Mouse (Mus musculus): ENCODE data around the gene Npas1. TPM values are rescaled to one million over a fixed set of nuclear protein-coding genes. Genes with fewer than 3 reads are reported as not detected.

Gene Npas1
- polyA plus RNA-seq, 1 experiment from 2014 or later: not detected

DNA sequence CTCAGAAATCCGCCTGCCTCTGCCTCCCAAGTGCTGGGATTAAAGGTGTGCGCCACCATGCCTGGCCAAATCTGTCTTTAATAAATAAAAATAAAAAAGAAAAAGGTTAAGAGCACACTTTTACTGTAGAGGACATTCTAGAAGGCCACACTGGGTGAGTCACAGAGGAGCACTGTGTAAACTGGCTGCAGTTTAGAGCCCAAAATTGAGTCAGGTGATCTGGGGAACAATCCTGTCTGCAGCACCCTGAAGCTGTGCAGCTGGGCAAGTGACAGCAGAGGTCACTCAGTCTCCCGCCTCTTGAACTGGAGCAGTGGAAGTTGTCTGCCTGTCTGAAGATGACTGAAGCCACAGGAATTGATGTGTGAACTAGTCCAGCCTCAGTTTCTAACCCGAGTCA lies 24.0 kb upstream of the Npas1 start:
- Histone ChIP-seq H3K27me3 (ENCODE audit: control insufficient read depth, insufficient read depth, low read length) (no peaks in the 10 kb centered on the region), H3K4me2 (replicated peaks; ENCODE audit: low read depth, low read length) (no peak overlapping the region), H3K9ac (replicated peaks; ENCODE audit: low read depth, low read length) (no peak overlapping the region), H3K36me3 (ENCODE audit: control insufficient read depth, insufficient read depth, low read length) (peaks cover 56% of the 10 kb centered on the region), H3K27ac (ENCODE audit: low read length) (no peak overlapping the region), H3K4me1 (ENCODE audit: control insufficient read depth, insufficient read depth, low read length) (no peaks in the 10 kb centered on the region), H3K4me3 (ENCODE audit: low read depth, low read length) (no peak overlapping the region), H3K9me3 (ENCODE audit: control insufficient read depth, low read depth, low read length) (no peaks in the 10 kb centered on the region)
- ATAC-seq (ENCODE audit: insufficient number of reproducible peaks, insufficient read depth, low FRiP score, low read depth): no peak
- 89% methylated on average over 4 of the region's 4 CpGs for WGBS

DNA sequence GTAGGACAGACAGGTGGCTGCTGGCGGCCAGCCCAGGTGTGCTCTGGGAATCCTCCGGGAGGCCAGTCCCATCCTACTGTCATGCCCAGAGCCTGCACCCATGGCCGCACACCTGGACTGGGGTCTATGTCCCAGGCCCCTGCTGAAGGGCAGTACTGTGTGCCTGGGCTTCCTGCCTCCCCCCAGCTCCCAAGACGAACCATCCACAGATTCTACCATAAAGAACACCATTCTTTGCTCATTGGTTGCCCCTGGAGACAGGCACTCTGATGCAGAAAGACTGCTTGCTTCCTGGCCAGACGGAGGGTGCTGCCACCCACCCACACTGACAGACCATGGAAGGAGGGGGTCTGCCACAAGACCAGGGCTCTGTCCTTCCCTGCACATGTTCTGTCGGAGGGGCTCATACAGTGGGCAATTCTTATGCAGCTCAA lies 22.2 kb upstream of the Npas1 start:
- no peak overlapping the region for H3K9ac ChIP-seq (replicated peaks; ENCODE audit: low read depth, low read length)
- no peak overlapping the region for H3K27ac ChIP-seq (ENCODE audit: low read length)
- no peaks in the 10 kb centered on the region for H3K27me3 ChIP-seq (ENCODE audit: control insufficient read depth, insufficient read depth, low read length)
- ATAC-seq (ENCODE audit: insufficient number of reproducible peaks, insufficient read depth, low FRiP score, low read depth): no peak
- no peak overlapping the region for H3K4me3 ChIP-seq (ENCODE audit: low read depth, low read length)
- peaks cover 47% of the 10 kb centered on the region for H3K36me3 ChIP-seq (ENCODE audit: control insufficient read depth, insufficient read depth, low read length)
- 84% methylated on average over 6 of the region's 6 CpGs for WGBS
- H3K4me2 ChIP-seq (replicated peaks; ENCODE audit: low read depth, low read length): no peak overlapping the region
- H3K4me1 ChIP-seq (ENCODE audit: control insufficient read depth, insufficient read depth, low read length): no peaks in the 10 kb centered on the region
- H3K9me3 ChIP-seq (ENCODE audit: control insufficient read depth, low read depth, low read length): no peaks in the 10 kb centered on the region

DNA sequence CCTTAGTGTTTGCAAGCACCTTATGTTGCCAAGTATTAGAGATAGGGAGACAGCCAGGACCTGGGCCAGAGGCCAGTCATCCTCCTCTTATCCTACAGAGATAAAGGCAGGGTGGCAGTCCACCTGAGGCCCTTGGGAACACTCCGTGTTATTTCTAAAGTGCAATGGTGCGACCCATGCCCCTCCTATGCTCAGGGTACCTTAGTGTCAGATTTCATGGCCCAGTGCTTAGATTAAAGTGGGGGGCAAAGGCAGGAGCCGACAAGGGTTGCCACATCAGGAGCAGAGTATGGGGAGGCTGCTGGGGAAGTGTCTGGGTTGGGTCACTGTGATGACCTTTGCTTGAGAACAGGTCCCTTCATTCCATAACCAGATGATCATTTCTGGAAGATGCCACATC lies 18.7 kb upstream of the Npas1 start:
- WGBS: 76% methylated on average over 3 of the region's 3 CpGs
- Histone ChIP-seq H3K4me3 (ENCODE audit: low read depth, low read length) (no peak overlapping the region), H3K36me3 (ENCODE audit: control insufficient read depth, insufficient read depth, low read length) (peaks cover 30% of the 10 kb centered on the region), H3K4me1 (ENCODE audit: control insufficient read depth, insufficient read depth, low read length) (no peaks in the 10 kb centered on the region), H3K9ac (replicated peaks; ENCODE audit: low read depth, low read length) (no peak overlapping the region), H3K27ac (ENCODE audit: low read length) (no peak overlapping the region), H3K27me3 (ENCODE audit: control insufficient read depth, insufficient read depth, low read length) (no peaks in the 10 kb centered on the region), H3K4me2 (replicated peaks; ENCODE audit: low read depth, low read length) (no peak overlapping the region), H3K9me3 (ENCODE audit: control insufficient read depth, low read depth, low read length) (no peaks in the 10 kb centered on the region)
- ATAC-seq (ENCODE audit: insufficient number of reproducible peaks, insufficient read depth, low FRiP score, low read depth): no peak

DNA sequence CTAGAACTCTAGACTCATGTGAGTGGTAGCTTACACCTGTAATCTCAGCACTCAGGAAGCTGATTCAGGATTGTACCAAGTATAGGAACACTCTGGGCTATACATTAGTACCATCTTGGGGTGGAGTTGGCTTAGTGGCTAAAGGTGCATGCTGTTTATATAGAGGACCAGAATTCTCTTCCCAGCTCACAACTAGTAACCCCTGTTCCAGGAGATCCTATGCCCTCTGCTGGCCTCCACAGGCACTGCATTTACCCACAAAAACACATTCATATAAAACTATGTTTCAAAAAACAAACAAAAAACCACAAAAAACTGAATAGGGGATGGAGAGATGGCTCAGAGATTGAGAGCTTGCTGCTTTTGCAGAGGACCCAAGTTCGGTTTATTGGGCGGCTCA lies 15.8 kb upstream of the Npas1 start:
- Histone ChIP-seq H3K9ac (replicated peaks; ENCODE audit: low read depth, low read length) (no peak overlapping the region), H3K4me1 (ENCODE audit: control insufficient read depth, insufficient read depth, low read length) (no peaks in the 10 kb centered on the region), H3K4me2 (replicated peaks; ENCODE audit: low read depth, low read length) (no peak overlapping the region), H3K27me3 (ENCODE audit: control insufficient read depth, insufficient read depth, low read length) (no peaks in the 10 kb centered on the region), H3K4me3 (ENCODE audit: low read depth, low read length) (no peak overlapping the region), H3K27ac (ENCODE audit: low read length) (no peak overlapping the region), H3K9me3 (ENCODE audit: control insufficient read depth, low read depth, low read length) (no peaks in the 10 kb centered on the region), H3K36me3 (ENCODE audit: control insufficient read depth, insufficient read depth, low read length) (peaks cover 23% of the 10 kb centered on the region)
- WGBS: 46% methylated on average over 2 of the region's 2 CpGs
- ATAC-seq (ENCODE audit: insufficient number of reproducible peaks, insufficient read depth, low FRiP score, low read depth): no peak

DNA sequence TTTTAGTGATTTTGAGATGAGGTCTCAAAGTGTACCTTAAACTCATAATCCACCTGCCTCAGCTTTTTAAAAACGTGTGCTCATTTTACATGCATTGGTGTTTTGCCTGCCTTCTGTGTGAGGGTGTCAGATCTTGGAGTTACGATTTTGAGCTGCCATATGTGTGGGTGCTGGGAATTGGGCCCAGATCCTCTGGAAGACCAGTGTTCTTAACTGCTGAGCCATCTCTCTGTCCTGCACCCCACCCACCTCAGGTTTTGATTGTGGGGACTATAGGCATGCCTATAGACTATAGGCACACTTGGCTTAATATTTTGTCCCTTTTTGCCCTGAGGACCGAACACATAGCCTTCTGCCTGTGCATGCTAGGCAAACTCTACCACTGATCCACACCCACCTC lies 14.7 kb upstream of the Npas1 start:
- 61% methylated on average over 3 of the region's 3 CpGs for WGBS
- Histone ChIP-seq H3K9ac (replicated peaks; ENCODE audit: low read depth, low read length) (no peak overlapping the region), H3K27me3 (ENCODE audit: control insufficient read depth, insufficient read depth, low read length) (no peaks in the 10 kb centered on the region), H3K4me3 (ENCODE audit: low read depth, low read length) (no peak overlapping the region), H3K4me2 (replicated peaks; ENCODE audit: low read depth, low read length) (no peak overlapping the region), H3K4me1 (ENCODE audit: control insufficient read depth, insufficient read depth, low read length) (no peaks in the 10 kb centered on the region), H3K27ac (ENCODE audit: low read length) (no peak overlapping the region), H3K36me3 (ENCODE audit: control insufficient read depth, insufficient read depth, low read length) (peaks cover 11% of the 10 kb centered on the region), H3K9me3 (ENCODE audit: control insufficient read depth, low read depth, low read length) (no peaks in the 10 kb centered on the region)
- no peak for ATAC-seq (ENCODE audit: insufficient number of reproducible peaks, insufficient read depth, low FRiP score, low read depth)

DNA sequence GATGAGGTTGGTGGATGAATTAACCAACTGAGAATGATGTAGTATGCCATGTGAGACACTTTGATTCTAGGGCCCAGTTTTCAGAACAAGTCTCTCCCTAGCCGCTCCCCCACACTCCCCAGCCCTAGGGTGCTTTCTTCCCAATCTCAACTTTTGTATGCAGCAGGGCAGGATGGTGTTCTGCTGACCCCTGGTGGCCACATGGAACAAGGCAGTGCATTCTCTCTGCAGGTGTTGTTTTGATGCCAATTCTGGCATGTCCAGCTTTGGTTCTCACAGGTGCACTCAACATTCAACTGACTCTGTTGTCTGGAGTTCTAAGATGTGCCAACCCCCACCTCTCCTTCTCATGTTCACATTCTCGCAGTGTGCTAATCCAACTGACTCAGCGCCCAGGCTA lies 14.2 kb upstream of the Npas1 start:
- Histone ChIP-seq H3K36me3 (ENCODE audit: control insufficient read depth, insufficient read depth, low read length) (peaks cover 7% of the 10 kb centered on the region), H3K27me3 (ENCODE audit: control insufficient read depth, insufficient read depth, low read length) (no peaks in the 10 kb centered on the region), H3K9me3 (ENCODE audit: control insufficient read depth, low read depth, low read length) (no peaks in the 10 kb centered on the region), H3K4me3 (ENCODE audit: low read depth, low read length) (no peak overlapping the region), H3K4me2 (replicated peaks; ENCODE audit: low read depth, low read length) (no peak overlapping the region), H3K4me1 (ENCODE audit: control insufficient read depth, insufficient read depth, low read length) (no peaks in the 10 kb centered on the region), H3K9ac (replicated peaks; ENCODE audit: low read depth, low read length) (no peak overlapping the region), H3K27ac (ENCODE audit: low read length) (no peak overlapping the region)
- 35% methylated on average over 3 of the region's 3 CpGs for WGBS
- ATAC-seq (ENCODE audit: insufficient number of reproducible peaks, insufficient read depth, low FRiP score, low read depth): peak; percentile 44; the same call in 1 of the 2 replicates

DNA sequence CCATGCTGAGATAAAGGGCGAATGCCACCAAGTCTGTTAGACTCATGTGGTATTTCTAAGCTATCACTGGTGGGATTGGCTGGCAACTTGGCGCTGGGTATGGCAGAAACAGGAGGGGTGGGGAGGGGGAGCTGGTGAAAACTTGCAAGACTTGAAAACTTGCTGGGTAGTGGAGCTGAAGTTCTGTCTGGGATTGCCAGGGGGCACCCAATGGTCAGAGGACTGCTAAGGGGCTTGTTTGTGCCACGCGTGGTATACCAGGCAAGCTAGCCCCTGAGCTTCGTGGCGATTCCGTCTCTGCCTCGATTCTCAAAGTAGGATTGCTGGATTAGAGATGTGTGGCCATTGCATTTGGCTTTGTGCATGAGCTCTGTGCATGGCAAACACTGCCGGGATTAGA lies 12.4 kb upstream of the Npas1 start:
- no peaks in the 10 kb centered on the region for H3K36me3 ChIP-seq (ENCODE audit: control insufficient read depth, insufficient read depth, low read length)
- H3K4me1 ChIP-seq (ENCODE audit: control insufficient read depth, insufficient read depth, low read length): no peaks in the 10 kb centered on the region
- no peak overlapping the region for H3K4me2 ChIP-seq (replicated peaks; ENCODE audit: low read depth, low read length)
- H3K9me3 ChIP-seq (ENCODE audit: control insufficient read depth, low read depth, low read length): no peaks in the 10 kb centered on the region
- ATAC-seq (ENCODE audit: insufficient number of reproducible peaks, insufficient read depth, low FRiP score, low read depth): no peak
- H3K4me3 ChIP-seq (ENCODE audit: low read depth, low read length): no peak overlapping the region
- H3K27me3 ChIP-seq (ENCODE audit: control insufficient read depth, insufficient read depth, low read length): no peaks in the 10 kb centered on the region
- no peak overlapping the region for H3K9ac ChIP-seq (replicated peaks; ENCODE audit: low read depth, low read length)
- H3K27ac ChIP-seq (ENCODE audit: low read length): no peak overlapping the region
- 80% methylated on average over 9 of the region's 9 CpGs for WGBS

DNA sequence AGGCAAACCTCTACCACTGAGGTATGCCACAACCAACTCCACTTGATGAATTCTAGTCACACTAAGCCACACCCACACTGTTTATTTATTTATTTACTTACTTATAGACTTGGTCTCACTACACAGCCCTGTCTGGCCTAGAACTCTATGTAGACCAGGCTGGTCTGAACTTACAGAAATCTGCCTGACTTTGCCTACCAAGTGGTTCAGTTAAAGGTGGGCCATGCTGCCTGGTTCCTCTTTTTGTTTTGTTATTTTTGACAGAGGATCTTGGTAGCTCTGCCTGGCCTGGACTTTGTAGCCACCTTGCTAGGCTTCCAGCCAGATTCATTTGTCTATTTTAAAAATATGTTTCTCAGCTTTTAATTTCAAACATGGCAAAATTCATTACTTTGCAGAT lies 11.3 kb upstream of the Npas1 start:
- Histone ChIP-seq H3K27ac (ENCODE audit: low read length) (no peak overlapping the region), H3K4me2 (replicated peaks; ENCODE audit: low read depth, low read length) (no peak overlapping the region)
- no peak for ATAC-seq (ENCODE audit: insufficient number of reproducible peaks, insufficient read depth, low FRiP score, low read depth)

DNA sequence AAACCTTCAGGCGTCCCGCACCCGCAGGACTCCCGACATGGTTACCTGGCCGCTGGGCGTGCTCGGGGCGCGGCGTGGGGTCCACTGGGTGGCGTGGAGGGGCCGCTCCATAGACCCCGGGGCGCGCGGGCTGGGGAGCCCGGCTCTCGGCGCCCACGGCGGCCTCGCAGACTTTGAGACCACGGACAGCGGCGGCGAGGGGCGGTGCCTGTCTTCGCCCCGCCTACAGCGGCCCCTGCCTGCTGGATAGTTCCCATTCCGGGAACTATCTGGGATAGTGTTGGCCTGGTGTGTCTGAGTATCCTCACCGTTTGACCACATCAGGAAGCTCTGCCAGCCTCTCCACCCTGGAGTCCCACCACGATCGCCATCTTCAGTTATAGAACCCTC lies 933 bp downstream of the Npas1 start:
- Histone ChIP-seq H3K4me2 (replicated peaks; ENCODE audit: low read depth, low read length) (peak overlapping the region; percentile 41), H3K9me3 (ENCODE audit: control insufficient read depth, low read depth, low read length) (no peaks in the 10 kb centered on the region), H3K27me3 (ENCODE audit: control insufficient read depth, insufficient read depth, low read length) (peaks cover 55% of the 10 kb centered on the region), H3K27ac (ENCODE audit: low read length) (no peak overlapping the region), H3K9ac (replicated peaks; ENCODE audit: low read depth, low read length) (no peak overlapping the region), H3K4me1 (ENCODE audit: control insufficient read depth, insufficient read depth, low read length) (0 out of 2 replicates have a peak, but pooled peaks cover 7% of the 10 kb centered on the region), H3K4me3 (ENCODE audit: low read depth, low read length) (peak overlapping the region; percentile 19; the same call in 1 of the 2 replicates), H3K36me3 (ENCODE audit: control insufficient read depth, insufficient read depth, low read length) (no peaks in the 10 kb centered on the region)
- ATAC-seq (ENCODE audit: insufficient number of reproducible peaks, insufficient read depth, low FRiP score, low read depth): peak; percentile 62; the same call in 1 of the 2 replicates
- WGBS: under 1% methylated on average over 34 of the region's 34 CpGs

More for the DNA sequence above, 11.3 kb upstream of the Npas1 start:
- H3K27me3 ChIP-seq (ENCODE audit: control insufficient read depth, insufficient read depth, low read length): no peaks in the 10 kb centered on the region
- H3K4me1 ChIP-seq (ENCODE audit: control insufficient read depth, insufficient read depth, low read length): no peaks in the 10 kb centered on the region
- H3K9me3 ChIP-seq (ENCODE audit: control insufficient read depth, low read depth, low read length): no peaks in the 10 kb centered on the region
- no peak overlapping the region for H3K9ac ChIP-seq (replicated peaks; ENCODE audit: low read depth, low read length)
- H3K4me3 ChIP-seq (ENCODE audit: low read depth, low read length): no peak overlapping the region
- no peaks in the 10 kb centered on the region for H3K36me3 ChIP-seq (ENCODE audit: control insufficient read depth, insufficient read depth, low read length)

All from stomach, embryonic 14.5 days (tissue).